Mouse (Mus musculus) heart, adult 2 months (tissue): ENCODE data around the gene Baz2b.

ENCODE experiments used
- CTCF ChIP-seq: fragments of 200-600 bp; IDR thresholded peaks from 2 replicates; pipeline ENCODE4 v1.8.1; 2022; ENCODE audit warnings: antibody characterized with exemption, mild to moderate bottlenecking, moderate library complexity
- POLR2A ChIP-seq: fragments of 200-500 bp; IDR thresholded peaks from 2 replicates; pipeline ENCODE4 v1.6.1; 2011; ENCODE audit warnings: mild to moderate bottlenecking, low read depth, low read length, control low read depth; ENCODE audit not compliant: insufficient read depth

GRCm38 (mm10) chr2:60086197-60086903 is 123.3 kb downstream of the Baz2b start:
- no peak for TF ChIP-seq CTCF
- TF ChIP-seq POLR2A = no peak
